Mouse (Mus musculus) midbrain, embryonic 10.5 days (tissue): ENCODE results near the gene Gm10722. TPM values are rescaled to one million over a fixed set of nuclear protein-coding genes. Genes with fewer than 3 reads are reported as not detected.
A peak's percentile ranks its signal among the peaks of the same experiment; 100 is the strongest.
"Not testable (repeated sequence)": the region's sequence is repeated elsewhere in the genome, so short reads cannot be mapped to it uniquely, and the experiment has no call there.

Experiments
- DNase-seq: peaks from one replicate; pipeline ENCODE4 v3.0.0-alpha.2; 2017; ENCODE audit warnings: low spot score
- H3K27ac ChIP-seq: fragments of 300-500 bp; sonication (generic); replicated peaks from 2 replicates; pipeline ENCODE4 v1.5.1; 2016; ENCODE audit warnings: mild to moderate bottlenecking
- H3K27me3 ChIP-seq: fragments of 300-500 bp; sonication (generic); 2 replicates; pipeline ENCODE4 v1.6.1; 2016; ENCODE audit warnings: low read depth, mild to moderate bottlenecking; ENCODE audit not compliant: poor library complexity, severe bottlenecking
- H3K36me3 ChIP-seq: fragments of 300-500 bp; sonication (generic); 2 replicates; pipeline ENCODE4 v1.6.1; 2016; ENCODE audit warnings: mild to moderate bottlenecking, moderate library complexity
- H3K4me1 ChIP-seq: fragments of 300-500 bp; sonication (generic); 2 replicates; pipeline ENCODE4 v1.6.1; 2016
- H3K4me3 ChIP-seq: fragments of 300-500 bp; sonication (generic); 2 replicates; pipeline ENCODE4 v1.5.1; 2016; ENCODE audit warnings: mild to moderate bottlenecking, moderate library complexity
- H3K9me3 ChIP-seq: fragments of 300-500 bp; sonication (generic); replicated peaks from 2 replicates; pipeline ENCODE4 v1.6.1; 2016; ENCODE audit warnings: mild to moderate bottlenecking
- WGBS: fragments of 180-500 bp; shearing (Covaris S2); methylation state at CpG from one replicate; pipeline ENCODE4 v1.1.7; 2016; 5-methylcytosine and 5-hydroxymethylcytosine counted together
- polyA plus RNA-seq: library from polyadenylated mRNA; unstranded; fragments of >200 nt; fragmentation: Nextera tagmentation; extraction: Ambion mirVana; gene quantifications from 2 replicates; pipeline ENCODE4 v1.2.1, GENCODE M21; 2016

Gene Gm10722
- not detected in 2 replicates for polyA plus RNA-seq

DNA sequence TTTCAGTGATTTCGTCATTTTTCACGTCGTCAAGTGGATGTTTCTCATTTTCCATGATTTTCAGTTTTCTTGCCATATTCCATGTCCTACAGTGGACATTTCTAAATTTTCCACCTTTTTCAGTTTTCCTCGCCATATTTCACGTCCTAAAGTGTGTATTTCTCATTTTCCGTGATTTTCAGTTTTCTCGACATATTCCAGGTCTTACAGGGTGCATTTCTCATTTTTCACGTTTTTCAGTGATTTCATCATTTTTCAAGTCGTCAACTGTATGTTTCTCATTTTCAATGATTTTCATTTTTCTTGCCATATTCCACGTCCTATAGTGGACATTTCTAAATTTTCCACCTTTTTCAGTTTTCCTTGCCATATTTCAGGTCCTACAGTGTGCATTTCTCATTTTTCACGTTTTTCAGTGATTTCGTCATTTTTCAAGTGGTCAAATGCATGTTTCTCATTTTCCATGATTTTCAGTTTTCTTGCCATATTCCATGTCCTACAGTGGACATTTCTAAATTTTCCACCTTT lies at the start of gene Gm10722:
Gm10722 (plus strand) TSS at position 478 of the 528 bp plus-strand sequence.
- H3K27me3 ChIP-seq, H3K4me3 ChIP-seq, H3K4me1 ChIP-seq, H3K9me3 ChIP-seq, H3K27ac ChIP-seq, H3K36me3 ChIP-seq: not testable (repeated sequence)
- 74% methylated on average over 12 of the region's 12 CpGs for WGBS
- peak; percentile 44 for DNase-seq

DNA sequence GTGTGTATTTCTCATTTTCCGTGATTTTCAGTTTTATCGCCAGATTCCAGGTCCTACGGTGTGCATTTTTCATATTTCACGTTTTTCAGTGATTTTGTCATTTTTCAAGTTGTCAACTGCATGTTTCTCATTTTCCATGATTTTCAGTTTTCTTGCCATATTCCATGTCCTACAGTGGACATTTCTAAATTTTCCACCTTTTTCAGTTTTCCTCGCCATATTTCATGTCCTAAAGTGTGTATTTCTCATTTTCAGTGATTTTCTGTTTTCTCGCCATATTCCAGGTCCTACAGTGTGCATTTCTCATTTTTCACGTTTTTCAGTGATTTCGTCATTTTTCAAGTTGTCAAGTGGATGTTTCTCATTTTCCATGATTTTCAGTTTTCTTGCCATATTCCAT lies 284 bp downstream of the Gm10722 start:
- not testable (repeated sequence) for H3K27ac ChIP-seq, DNase-seq, H3K4me3 ChIP-seq, H3K36me3 ChIP-seq, H3K4me1 ChIP-seq, H3K27me3 ChIP-seq, H3K9me3 ChIP-seq
- 64% methylated on average over 8 of the region's 8 CpGs for WGBS

DNA sequence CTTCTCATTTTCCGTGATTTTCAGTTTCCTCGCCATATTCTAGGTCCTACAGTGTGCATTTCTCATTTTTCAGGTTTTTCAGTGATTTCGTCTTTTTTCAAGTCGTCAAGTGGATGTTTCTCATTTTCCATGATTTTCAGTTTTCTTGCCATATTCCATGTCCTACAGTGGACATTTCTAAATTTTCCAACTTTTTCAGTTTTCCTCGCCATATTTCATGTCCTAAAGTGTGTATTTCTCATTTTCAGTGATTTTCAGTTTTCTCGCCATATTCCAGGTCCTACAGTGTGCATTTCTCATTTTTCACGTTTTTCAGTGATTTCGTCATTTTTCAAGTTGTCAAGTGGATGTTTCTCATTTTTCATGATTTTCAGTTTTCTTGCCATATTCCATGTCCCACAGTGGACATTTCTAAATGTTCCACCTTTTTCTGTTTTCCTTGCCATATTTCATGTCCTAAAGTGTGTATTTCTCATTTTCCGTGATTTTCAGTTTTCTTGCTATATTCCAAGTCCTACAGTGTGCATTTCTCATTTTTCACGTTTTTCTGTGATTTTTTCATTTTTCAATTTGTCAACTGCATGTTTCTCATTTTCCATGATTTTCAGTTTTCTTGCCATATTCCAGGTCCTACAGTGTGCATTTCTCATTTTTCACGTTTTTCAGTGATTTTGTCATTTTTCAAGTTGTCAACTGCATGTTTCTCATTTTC lies 1.4 kb downstream of the Gm10722 start:
- not testable (repeated sequence) for H3K27ac ChIP-seq, H3K36me3 ChIP-seq, H3K27me3 ChIP-seq, H3K4me1 ChIP-seq, H3K9me3 ChIP-seq, H3K4me3 ChIP-seq
- peak; percentile 56 for DNase-seq
- WGBS, result 69% methylated on average over 9 of the region's 11 CpGs

DNA sequence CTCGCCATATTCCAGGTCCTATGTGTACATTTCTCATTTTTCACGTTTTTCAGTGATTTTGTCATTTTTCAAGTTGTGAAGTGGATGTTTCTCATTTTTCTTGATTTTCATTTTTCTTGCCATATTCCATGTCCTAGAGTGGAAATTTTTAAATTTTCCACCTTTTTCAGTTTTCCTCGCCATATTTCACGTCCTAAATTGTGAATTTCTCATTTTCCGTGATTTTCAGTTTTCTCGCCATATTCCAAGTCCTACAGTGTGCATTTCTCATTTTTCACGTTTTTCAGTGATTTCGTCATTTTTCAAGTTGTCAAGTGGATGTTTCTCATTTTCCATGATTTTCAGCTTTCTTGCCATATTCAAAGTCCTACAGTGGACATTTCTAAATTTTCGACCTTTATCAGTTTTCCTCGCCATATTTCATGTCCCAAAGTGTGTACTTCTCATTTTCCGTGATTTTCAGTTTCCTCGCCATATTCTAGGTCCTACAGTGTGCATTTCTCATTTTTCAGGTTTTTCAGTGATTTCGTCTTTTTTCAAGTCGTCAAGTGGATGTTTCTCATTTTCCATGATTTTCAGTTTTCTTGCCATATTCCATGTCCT lies 2.2 kb downstream of the Gm10722 start, which contains the start of gene Gm11168:
Gm11168 (plus strand) TSS at position 553 of the 603 bp plus-strand sequence.
- 77% methylated on average over 6 of the region's 14 CpGs for WGBS
- H3K9me3 ChIP-seq, H3K4me1 ChIP-seq, H3K36me3 ChIP-seq, DNase-seq, H3K27me3 ChIP-seq, H3K27ac ChIP-seq, H3K4me3 ChIP-seq: not testable (repeated sequence)

- WGBS, result 71% methylated on average over 1 of the region's 5 CpGs
- not testable (repeated sequence) for H3K4me1 ChIP-seq, H3K27me3 ChIP-seq, H3K27ac ChIP-seq, H3K36me3 ChIP-seq, DNase-seq, H3K4me3 ChIP-seq
- peaks cover 12% of the 10 kb centered on the region for H3K9me3 ChIP-seq
These were observed 5.5 kb downstream of the Gm10722 start for GRCm38 (mm10) chr9:3006179-3006578.

DNA sequence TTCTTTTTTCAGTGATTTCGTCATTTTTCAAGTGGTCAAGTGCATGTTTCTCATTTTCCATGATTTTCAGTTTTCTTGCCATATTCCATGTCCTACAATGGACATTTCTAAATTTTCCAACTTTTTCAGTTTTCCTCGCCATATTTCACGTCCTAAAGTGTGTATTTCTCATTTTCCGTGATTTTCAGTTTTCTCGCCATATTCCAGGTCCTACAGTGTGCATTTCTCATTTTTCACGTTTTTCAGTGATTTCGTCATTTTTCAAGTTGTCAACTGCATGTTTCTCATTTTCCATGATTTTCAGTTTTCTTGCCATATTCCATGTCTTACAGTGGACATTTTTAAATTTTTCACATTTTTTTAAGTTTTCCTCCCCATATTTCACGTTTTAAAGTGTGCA lies 5.9 kb downstream of the Gm10722 start:
- H3K4me3 ChIP-seq, H3K4me1 ChIP-seq, H3K36me3 ChIP-seq, H3K27me3 ChIP-seq, H3K27ac ChIP-seq, DNase-seq: not testable (repeated sequence)
- WGBS, result 72% methylated on average over 8 of the region's 8 CpGs
- H3K9me3 ChIP-seq, result peaks cover 12% of the 10 kb centered on the region

DNA sequence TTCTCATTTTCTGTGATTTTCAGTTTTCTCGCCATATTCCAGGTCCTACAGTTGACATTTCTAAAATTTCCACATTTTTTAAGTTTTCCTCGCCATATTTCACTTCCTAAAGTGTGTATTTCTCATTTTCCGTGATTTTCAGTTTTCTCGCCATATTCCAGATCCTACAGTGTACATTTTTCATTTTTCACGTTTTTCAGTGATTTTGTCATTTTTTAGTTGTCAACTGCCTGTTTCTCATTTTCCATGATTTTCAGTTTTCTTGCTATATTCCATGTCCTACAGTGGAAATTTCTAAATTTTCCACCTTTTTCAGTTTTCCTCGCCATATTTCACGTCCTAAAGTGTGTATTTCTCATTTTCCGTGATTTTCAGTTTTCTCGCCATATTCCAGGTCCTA lies 6.5 kb downstream of the Gm10722 start:
- not testable (repeated sequence) for H3K9me3 ChIP-seq, H3K36me3 ChIP-seq, H3K27me3 ChIP-seq, H3K4me1 ChIP-seq, H3K4me3 ChIP-seq, H3K27ac ChIP-seq
- WGBS, result 78% methylated on average over 8 of the region's 9 CpGs
- peak; percentile 18 for DNase-seq

DNA sequence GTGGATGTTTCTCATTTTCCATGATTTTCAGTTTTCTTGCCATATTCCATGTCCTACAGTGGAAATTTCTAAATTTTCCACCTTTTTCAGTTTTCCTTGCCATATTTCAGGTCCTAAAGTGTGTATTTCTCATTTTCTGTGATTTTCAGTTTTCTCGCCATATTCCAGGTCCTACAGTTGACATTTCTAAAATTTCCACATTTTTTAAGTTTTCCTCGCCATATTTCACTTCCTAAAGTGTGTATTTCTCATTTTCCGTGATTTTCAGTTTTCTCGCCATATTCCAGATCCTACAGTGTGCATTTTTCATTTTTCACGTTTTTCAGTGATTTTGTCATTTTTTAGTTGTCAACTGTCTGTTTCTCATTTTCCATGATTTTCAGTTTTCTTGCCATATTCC lies 8.6 kb downstream of the Gm10722 start:
- H3K27me3 ChIP-seq, H3K9me3 ChIP-seq: not testable (repeated sequence)
- no CpG with 5 or more reads among the region's 5 CpGs for WGBS

GRCm38 (mm10) chr9:3012054-3012621 lies 11.4 kb downstream of the Gm10722 start:
- H3K27ac ChIP-seq, H3K4me1 ChIP-seq, DNase-seq, H3K36me3 ChIP-seq, H3K9me3 ChIP-seq, H3K27me3 ChIP-seq, H3K4me3 ChIP-seq: not testable (repeated sequence)
- WGBS, result 82% methylated on average over 3 of the region's 7 CpGs

More for the DNA sequence above, 8.6 kb downstream of the Gm10722 start:
- not testable (repeated sequence) for H3K36me3 ChIP-seq, H3K4me3 ChIP-seq, DNase-seq, H3K4me1 ChIP-seq, H3K27ac ChIP-seq

- H3K27me3 ChIP-seq, H3K4me1 ChIP-seq, DNase-seq, H3K4me3 ChIP-seq, H3K9me3 ChIP-seq, H3K36me3 ChIP-seq, H3K27ac ChIP-seq: not testable (repeated sequence)
- WGBS, result no CpG with 5 or more reads among the region's 11 CpGs
These were observed 12.1 kb downstream of the Gm10722 start, which contains the start of gene Gm10721 for GRCm38 (mm10) chr9:3012733-3013279. Gene Gm10721, plus strand, starts transcription at chr9:3013140.

- not testable (repeated sequence) for H3K27ac ChIP-seq, H3K36me3 ChIP-seq, H3K4me1 ChIP-seq, DNase-seq, H3K27me3 ChIP-seq, H3K9me3 ChIP-seq, H3K4me3 ChIP-seq
- WGBS, result 64% methylated on average over 5 of the region's 9 CpGs
These were observed 14.6 kb downstream of the Gm10722 start, which contains the start of gene Gm10720 for GRCm38 (mm10) chr9:3015354-3015753. Gene Gm10720, plus strand, starts transcription at chr9:3015654.

GRCm38 (mm10) chr9:3015896-3016295 lies 15.2 kb downstream of the Gm10722 start:
- not testable (repeated sequence) for H3K27me3 ChIP-seq, H3K36me3 ChIP-seq, H3K4me3 ChIP-seq, H3K27ac ChIP-seq, H3K9me3 ChIP-seq, H3K4me1 ChIP-seq, DNase-seq
- WGBS, result 72% methylated on average over 6 of the region's 6 CpGs

GRCm38 (mm10) chr9:3017108-3017507 lies 16.4 kb downstream of the Gm10722 start, which contains the start of gene Gm10719:
Gene Gm10719, plus strand, starts transcription at chr9:3017408.
- H3K9me3 ChIP-seq, H3K4me1 ChIP-seq, H3K27ac ChIP-seq, H3K27me3 ChIP-seq, DNase-seq, H3K36me3 ChIP-seq, H3K4me3 ChIP-seq: not testable (repeated sequence)
- WGBS, result 50% methylated on average over 1 of the region's 9 CpGs
